Mouse (Mus musculus) hindbrain, embryonic 15.5 days (tissue): ENCODE data around the gene Tmem132e. TPM values are rescaled to one million over a fixed set of nuclear protein-coding genes. Genes with fewer than 3 reads are reported as not detected.
A peak's percentile ranks its signal among the peaks of the same experiment; 100 is the strongest.

Source experiments
- ATAC-seq: fragments of 200-750 bp; cut with Nextera tagmentation; 2 replicates; pipeline ENCODE4 v1.8.0; 2017; ENCODE audit warnings: low read depth, moderate number of reproducible peaks, moderate TSS enrichment; ENCODE audit not compliant: low FRiP score
- H3K27ac ChIP-seq: fragments of 300-500 bp; sonication (generic); replicated peaks from 2 replicates; pipeline ENCODE4 v1.5.1; 2015; ENCODE audit warnings: mild to moderate bottlenecking, inconsistent platforms
- H3K27me3 ChIP-seq: fragments of 300-500 bp; sonication (generic); 2 replicates; pipeline ENCODE4 v1.6.1; 2015; ENCODE audit warnings: control low read depth, inconsistent platforms
- H3K36me3 ChIP-seq: fragments of 300-500 bp; sonication (generic); 2 replicates; pipeline ENCODE4 v1.6.1; 2015; ENCODE audit warnings: control low read depth, inconsistent platforms
- H3K4me1 ChIP-seq: fragments of 300-500 bp; sonication (generic); replicated peaks from 2 replicates; pipeline ENCODE4 v1.6.1; 2015; ENCODE audit warnings: control low read depth, inconsistent platforms
- H3K4me2 ChIP-seq: fragments of 300-500 bp; sonication (generic); 2 replicates; pipeline ENCODE4 v1.6.1; 2015; ENCODE audit warnings: moderate library complexity, mild to moderate bottlenecking, inconsistent platforms
- H3K4me3 ChIP-seq: fragments of 300-500 bp; sonication (generic); 2 replicates; pipeline ENCODE4 v1.5.1; 2015; ENCODE audit warnings: mild to moderate bottlenecking, inconsistent platforms
- H3K9ac ChIP-seq: fragments of 300-500 bp; sonication (generic); 2 replicates; pipeline ENCODE4 v1.6.1; 2015; ENCODE audit warnings: inconsistent platforms
- H3K9me3 ChIP-seq: fragments of 300-500 bp; sonication (generic); 2 replicates; pipeline ENCODE4 v1.6.1; 2016; ENCODE audit warnings: control low read depth, inconsistent platforms
- WGBS: fragments of 180-500 bp; shearing (Covaris S2); methylation state at CpG from one replicate; pipeline ENCODE4 v1.1.7; 2015; 5-methylcytosine and 5-hydroxymethylcytosine counted together
- polyA plus RNA-seq: library from polyadenylated mRNA; unstranded; fragments of >200 nt; fragmentation: Nextera tagmentation; extraction: Ambion mirVana; gene quantifications from 2 replicates; pipeline ENCODE4 v1.2.1, GENCODE M21; 2015

Tmem132e gene
- polyA plus RNA-seq, 1 experiment from 2014 or later = 4.2 TPM

DNA sequence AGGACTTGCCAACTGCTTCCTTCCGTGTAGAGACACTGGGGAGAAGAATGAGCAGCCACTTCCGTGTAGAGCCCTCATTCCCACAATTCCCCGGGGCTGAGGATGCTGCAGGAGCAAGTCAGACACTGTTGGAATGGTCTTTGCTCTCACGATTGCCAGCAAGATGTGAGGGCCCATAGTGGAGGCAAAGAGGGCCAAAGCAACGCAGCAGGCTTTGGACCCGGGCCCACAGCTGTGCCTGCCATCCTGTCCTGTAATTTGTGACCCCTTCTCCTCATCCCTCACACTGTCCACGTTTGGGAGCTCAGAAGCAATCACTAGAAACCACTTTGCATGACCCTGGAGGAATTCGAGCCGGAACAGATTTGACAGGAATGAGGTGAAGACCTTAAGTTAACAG, 59.8 kb downstream of the Tmem132e start:
- Histone ChIP-seq H3K4me2 (no peak overlapping the region), H3K4me1 (peaks cover 25% of the 10 kb centered on the region), H3K36me3 (no peaks in the 10 kb centered on the region), H3K27ac (no peak overlapping the region), H3K27me3 (no peaks in the 10 kb centered on the region), H3K9me3 (no peaks in the 10 kb centered on the region), H3K9ac (no peak overlapping the region), H3K4me3 (no peak overlapping the region)
- ATAC-seq = no peak
- WGBS = 68% methylated on average over 9 of the region's 9 CpGs

DNA sequence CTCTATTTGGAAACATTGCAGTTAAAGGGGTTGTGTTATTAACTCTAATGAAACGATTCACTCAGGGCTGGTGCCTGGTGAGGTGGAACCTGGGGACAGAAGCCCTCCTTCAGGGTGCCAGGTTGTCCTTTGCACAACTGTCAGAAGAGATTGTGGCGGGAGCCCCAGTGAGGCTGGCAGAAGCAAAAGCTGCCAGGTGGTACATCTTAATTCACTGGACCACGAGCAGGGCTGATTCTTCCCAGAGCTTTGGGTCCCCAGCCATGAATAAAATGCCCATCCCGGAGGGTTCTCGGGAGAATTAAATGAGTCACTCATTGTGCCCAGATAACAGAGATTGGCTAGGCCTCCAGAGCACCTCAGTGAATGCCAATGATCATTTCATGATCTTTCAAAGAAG, 63.8 kb downstream of the Tmem132e start:
- H3K9ac ChIP-seq = no peak overlapping the region
- peaks cover 25% of the 10 kb centered on the region for H3K4me1 ChIP-seq
- H3K4me3 ChIP-seq = no peak overlapping the region
- H3K4me2 ChIP-seq = no peak overlapping the region
- 0 out of 2 replicates have a peak overlapping the region, but pooled peaks have one; percentile 46 for H3K27ac ChIP-seq
- no peaks in the 10 kb centered on the region for H3K27me3 ChIP-seq
- no peaks in the 10 kb centered on the region for H3K36me3 ChIP-seq
- no peaks in the 10 kb centered on the region for H3K9me3 ChIP-seq
- no peak for ATAC-seq
- 26% methylated on average over 5 of the region's 5 CpGs for WGBS

DNA sequence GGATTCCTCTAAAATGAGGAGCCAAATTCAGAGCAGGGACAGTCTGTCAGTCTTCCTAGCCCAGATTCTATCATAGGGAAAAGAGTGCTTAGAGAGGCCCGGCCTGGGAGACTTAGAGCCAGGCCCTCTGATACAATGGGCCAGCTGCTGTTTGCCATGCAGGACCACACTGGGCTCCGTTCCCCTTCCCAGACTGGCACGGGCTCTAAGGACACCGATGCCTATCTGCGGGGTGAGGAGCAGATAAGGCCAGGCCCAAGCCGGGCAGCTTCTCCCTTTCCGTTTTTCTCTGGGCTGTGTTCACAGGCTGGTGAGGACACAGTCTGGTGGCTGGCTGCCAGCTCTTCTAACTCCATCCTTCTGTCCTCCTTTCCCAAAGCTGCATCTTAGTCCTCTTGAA, 64.5 kb downstream of the Tmem132e start:
- H3K4me2 ChIP-seq = no peak overlapping the region
- no peak overlapping the region; the same call in 1 of the 2 replicates for H3K27ac ChIP-seq
- H3K9ac ChIP-seq = no peak overlapping the region
- peaks cover 25% of the 10 kb centered on the region for H3K4me1 ChIP-seq
- H3K9me3 ChIP-seq = no peaks in the 10 kb centered on the region
- peak; percentile 31; the same call in 1 of the 2 replicates for ATAC-seq
- H3K4me3 ChIP-seq = no peak overlapping the region
- H3K36me3 ChIP-seq = no peaks in the 10 kb centered on the region
- no peaks in the 10 kb centered on the region for H3K27me3 ChIP-seq
- WGBS = 59% methylated on average over 7 of the region's 7 CpGs

DNA sequence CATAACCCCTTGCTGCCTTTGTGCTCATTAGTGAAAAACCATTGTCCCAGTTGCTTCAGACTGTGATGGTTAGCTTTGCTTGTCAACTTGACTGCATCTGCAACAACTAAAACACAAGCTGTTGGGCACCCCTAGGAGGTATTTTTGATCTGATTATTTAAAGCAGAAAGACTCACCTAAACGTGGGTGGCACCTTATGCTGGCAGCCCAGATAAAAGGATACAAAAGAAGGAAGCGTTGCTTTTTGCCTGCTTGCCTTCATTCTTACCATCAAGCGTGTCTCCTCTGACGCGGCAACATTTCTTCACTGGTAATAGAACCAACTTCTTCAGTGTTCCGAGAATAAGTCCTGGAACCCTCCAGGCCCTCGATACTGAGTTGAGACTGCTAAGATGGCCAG, 72.6 kb downstream of the Tmem132e start:
- no peak overlapping the region for H3K4me3 ChIP-seq
- H3K9me3 ChIP-seq = no peaks in the 10 kb centered on the region
- H3K27me3 ChIP-seq = no peaks in the 10 kb centered on the region
- WGBS = 78% methylated on average over 7 of the region's 7 CpGs
- ATAC-seq = no peak
- H3K27ac ChIP-seq = no peak overlapping the region
- H3K4me2 ChIP-seq = no peak overlapping the region
- no peaks in the 10 kb centered on the region for H3K36me3 ChIP-seq
- H3K4me1 ChIP-seq = peaks cover 17% of the 10 kb centered on the region
- no peak overlapping the region for H3K9ac ChIP-seq

DNA sequence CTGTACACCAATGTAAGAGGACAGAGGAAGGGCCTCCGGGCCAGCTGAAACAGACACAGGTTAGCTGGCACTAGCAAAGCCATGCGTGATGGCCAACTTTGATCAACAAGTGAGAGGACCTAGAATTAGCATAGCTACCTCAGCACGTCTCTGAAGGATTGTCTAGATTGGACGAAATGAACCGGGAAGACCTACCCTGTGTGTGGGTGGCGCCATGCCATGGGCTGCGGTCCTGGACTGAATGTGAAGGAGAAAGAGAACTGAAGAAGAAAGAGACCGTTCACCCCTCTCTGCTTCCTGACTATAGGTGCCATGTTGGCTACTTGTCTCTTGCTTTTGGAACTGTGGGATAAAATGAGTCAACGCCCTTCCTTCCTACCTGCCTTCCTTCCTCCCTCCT, 76.8 kb downstream of the Tmem132e start:
- 0 out of 2 replicates have a peak, but pooled peaks cover 2% of the 10 kb centered on the region for H3K27me3 ChIP-seq
- no peak overlapping the region for H3K4me3 ChIP-seq
- no peak for ATAC-seq
- H3K4me2 ChIP-seq = no peak overlapping the region
- no peak overlapping the region for H3K27ac ChIP-seq
- H3K36me3 ChIP-seq = no peaks in the 10 kb centered on the region
- H3K9ac ChIP-seq = no peak overlapping the region
- H3K4me1 ChIP-seq = peaks cover 20% of the 10 kb centered on the region
- 93% methylated on average over 9 of the region's 9 CpGs for WGBS
- H3K9me3 ChIP-seq = no peaks in the 10 kb centered on the region

DNA sequence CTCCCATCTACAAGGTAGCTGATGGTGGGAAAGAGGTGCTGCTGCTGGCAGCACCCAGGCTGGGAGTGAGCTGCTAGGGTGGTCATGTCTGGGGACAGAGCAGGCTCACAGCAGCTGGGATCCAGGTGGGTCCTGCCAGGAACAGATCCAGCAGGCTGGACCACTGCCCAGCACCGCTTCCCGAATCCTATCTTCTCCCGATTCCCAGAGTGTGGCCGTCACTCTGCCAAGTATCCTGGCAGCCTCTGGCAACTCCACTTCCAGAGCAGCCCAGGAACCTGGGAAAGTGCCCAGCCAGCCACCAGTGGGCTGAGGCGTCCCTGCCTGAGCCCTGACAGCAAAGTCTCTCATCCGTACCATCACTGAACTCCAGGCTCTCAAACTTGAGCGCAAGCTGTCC, 78.5 kb downstream of the Tmem132e start:
- H3K4me1 ChIP-seq = peaks cover 6% of the 10 kb centered on the region
- ATAC-seq = peak; percentile 84

DNA sequence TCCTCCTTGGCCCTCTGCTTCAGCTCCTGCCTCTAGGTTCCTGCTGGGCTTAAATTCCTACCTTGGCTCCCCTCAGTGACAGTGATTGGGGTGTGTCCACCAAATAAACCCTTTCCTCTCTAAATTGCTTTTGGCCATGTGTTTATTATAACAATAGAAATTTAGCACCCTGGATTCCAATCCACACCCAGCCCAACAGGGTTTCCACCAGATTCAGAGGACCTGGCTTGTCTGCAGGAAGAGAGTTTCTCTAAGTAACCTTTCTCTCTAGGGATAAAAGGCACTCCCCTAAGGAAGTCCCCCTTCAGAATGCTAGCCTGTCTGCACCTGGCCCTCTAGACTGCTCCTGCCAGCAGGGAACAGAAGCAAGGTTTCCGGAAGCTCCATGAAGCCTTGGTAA, 82.4 kb downstream of the Tmem132e start:
- no peak for ATAC-seq
- Histone ChIP-seq H3K9me3 (no peaks in the 10 kb centered on the region), H3K9ac (no peak overlapping the region), H3K27me3 (0 out of 2 replicates have a peak, but pooled peaks cover 2% of the 10 kb centered on the region), H3K27ac (no peak overlapping the region), H3K36me3 (no peaks in the 10 kb centered on the region), H3K4me3 (no peak overlapping the region), H3K4me1 (peaks cover 25% of the 10 kb centered on the region), H3K4me2 (no peak overlapping the region)
- 89% methylated on average over 1 of the region's 1 CpGs for WGBS

More for the DNA sequence above, 78.5 kb downstream of the Tmem132e start:
- 47% methylated on average over 7 of the region's 7 CpGs for WGBS
- Histone ChIP-seq H3K27ac (no peak overlapping the region; the same call in 1 of the 2 replicates), H3K9ac (no peak overlapping the region), H3K36me3 (no peaks in the 10 kb centered on the region), H3K4me2 (no peak overlapping the region), H3K4me3 (no peak overlapping the region), H3K9me3 (no peaks in the 10 kb centered on the region), H3K27me3 (0 out of 2 replicates have a peak, but pooled peaks cover 2% of the 10 kb centered on the region)

DNA sequence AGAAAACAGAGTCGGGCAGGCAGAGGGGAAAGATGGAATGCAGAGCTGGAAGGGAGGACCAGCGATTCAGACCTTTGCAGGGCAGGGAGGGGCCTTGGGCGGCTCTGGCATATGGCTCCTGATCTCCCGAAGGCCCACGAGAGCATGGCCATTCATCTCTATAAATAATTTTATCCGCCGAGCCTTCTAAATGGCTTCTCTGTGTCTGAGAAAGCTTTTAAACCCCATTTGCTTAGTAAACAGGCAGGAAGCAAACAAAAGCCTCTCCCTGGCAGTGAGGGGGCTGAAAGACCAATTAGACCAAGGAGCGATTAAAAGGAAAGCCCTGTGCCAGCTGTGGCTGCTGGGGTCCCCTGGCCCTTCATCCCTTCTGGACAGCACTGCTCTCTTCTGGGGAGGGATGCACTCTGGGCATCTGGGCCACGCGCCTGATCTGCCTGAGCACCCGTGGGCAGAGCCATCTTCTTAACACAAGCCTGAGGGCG, 84.5 kb downstream of the Tmem132e start:
- Histone ChIP-seq H3K27ac (peak overlapping the region; percentile 32), H3K4me1 (peaks cover 21% of the 10 kb centered on the region), H3K4me3 (no peak overlapping the region), H3K4me2 (no peak overlapping the region), H3K9ac (no peak overlapping the region), H3K36me3 (no peaks in the 10 kb centered on the region), H3K27me3 (0 out of 2 replicates have a peak, but pooled peaks cover 2% of the 10 kb centered on the region), H3K9me3 (no peaks in the 10 kb centered on the region)
- 0 out of 2 replicates have a peak, but pooled peaks have one; percentile 59 for ATAC-seq
- 15% methylated on average over 12 of the region's 12 CpGs for WGBS

DNA sequence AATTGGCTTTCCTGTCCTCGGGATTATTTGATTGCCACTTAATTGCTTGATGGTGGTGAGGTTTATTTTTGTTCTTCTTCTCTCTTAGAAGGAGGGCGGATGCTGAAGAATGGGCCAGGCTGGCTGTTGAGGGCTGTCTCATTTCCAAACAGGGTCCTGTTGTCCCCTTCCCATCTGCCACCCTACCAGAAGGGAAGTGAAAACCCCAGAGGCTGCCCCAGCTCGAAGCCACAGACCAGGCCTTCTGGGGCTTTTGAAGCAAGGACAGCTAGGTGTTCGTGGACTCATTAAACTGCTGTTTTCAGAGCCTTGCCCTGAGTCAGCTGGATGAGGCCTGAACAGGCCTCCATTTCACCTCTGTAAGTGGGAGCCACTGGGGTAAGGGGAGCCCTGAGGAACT, 87.4 kb downstream of the Tmem132e start:
- Histone ChIP-seq H3K9ac (no peak overlapping the region), H3K4me2 (no peak overlapping the region), H3K27me3 (no peaks in the 10 kb centered on the region), H3K4me1 (peaks cover 36% of the 10 kb centered on the region), H3K36me3 (no peaks in the 10 kb centered on the region), H3K27ac (no peak overlapping the region), H3K4me3 (no peak overlapping the region), H3K9me3 (no peaks in the 10 kb centered on the region)
- WGBS = 71% methylated on average over 4 of the region's 4 CpGs
- ATAC-seq = no peak

DNA sequence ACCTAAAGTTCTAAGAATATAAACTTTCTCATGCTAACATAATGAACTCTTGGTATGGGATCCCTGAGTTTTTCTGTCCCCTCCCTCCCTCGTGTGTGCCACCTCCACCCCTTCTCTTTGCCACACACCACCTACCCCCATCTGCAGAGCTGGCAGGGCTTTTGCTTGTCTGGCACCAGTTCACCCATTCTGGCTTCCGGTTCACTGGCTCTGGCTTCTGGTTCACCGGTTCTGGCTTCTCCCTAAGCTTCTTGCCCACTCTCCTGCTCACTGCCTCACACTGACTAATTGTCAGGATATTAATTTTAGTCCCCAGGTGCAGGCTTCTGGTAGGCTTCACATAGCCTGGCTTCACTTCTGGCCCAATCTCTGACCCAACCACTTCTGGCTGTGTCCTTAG, 88.7 kb downstream of the Tmem132e start:
- ATAC-seq = no peak
- Histone ChIP-seq H3K4me2 (no peak overlapping the region), H3K4me1 (peaks cover 38% of the 10 kb centered on the region), H3K4me3 (no peak overlapping the region), H3K36me3 (no peaks in the 10 kb centered on the region), H3K9ac (no peak overlapping the region), H3K27ac (no peak overlapping the region), H3K9me3 (no peaks in the 10 kb centered on the region), H3K27me3 (no peaks in the 10 kb centered on the region)
- whole genome bisulfite sequencing = 53% methylated on average over 3 of the region's 3 CpGs

DNA sequence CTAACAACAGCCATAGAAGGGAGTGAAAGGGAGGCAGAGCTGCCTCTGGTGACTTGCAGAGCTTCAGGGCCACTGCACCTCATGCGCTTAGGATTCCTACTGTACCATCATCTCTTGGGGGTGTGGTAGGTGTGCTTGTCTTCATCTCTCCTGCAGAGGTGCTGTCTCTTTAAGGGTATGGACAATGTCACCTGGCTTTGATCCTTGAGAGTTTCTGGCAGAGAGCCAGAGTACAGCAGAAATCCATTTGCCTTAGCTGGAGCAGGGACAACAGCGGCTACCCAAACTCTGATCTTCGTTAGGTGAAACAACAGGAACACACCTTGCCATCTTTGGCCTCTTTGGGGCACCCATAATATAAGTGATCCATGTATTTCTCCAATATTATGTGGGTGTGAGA, 92.2 kb downstream of the Tmem132e start:
- Histone ChIP-seq H3K27me3 (no peaks in the 10 kb centered on the region), H3K27ac (no peak overlapping the region), H3K4me2 (no peak overlapping the region), H3K9ac (no peak overlapping the region), H3K9me3 (no peaks in the 10 kb centered on the region), H3K36me3 (no peaks in the 10 kb centered on the region), H3K4me3 (no peak overlapping the region), H3K4me1 (peaks cover 19% of the 10 kb centered on the region; the same call in 1 of the 2 replicates)
- no peak for ATAC-seq
- WGBS = 78% methylated on average over 3 of the region's 3 CpGs

DNA sequence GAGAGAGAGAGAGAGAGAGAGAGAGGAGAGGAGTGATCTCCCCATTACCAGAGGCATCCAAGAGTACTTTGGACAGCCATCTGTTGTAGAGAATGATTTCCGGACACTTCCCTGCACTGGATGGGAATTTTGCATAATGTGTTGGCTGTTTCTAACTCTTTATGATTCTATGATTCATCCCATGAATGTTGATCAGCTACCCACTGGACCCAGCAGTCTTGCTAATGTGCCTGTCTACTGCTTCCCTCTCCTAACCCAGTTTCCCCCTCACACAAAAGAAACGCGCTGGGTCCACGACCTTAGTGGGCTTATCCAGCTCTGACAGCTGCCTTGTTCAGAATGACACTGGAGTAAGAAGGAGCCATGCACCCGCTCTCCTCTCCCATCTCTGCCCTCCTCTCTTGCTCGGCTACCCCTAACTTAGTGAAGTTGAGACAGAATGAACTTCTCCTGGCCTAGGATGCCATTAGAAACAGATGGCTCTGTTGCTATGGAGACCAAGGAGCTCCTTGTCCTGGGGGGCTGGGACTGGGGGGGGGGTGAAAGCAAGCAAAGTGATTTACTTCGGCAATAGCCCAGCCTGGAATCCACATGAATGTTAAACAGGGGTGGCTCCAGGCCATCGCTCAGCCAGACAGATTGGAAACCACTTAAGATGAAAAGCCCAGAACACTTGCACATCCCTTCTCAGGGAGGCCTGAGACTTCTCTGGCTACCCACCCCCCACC, 98.8 kb downstream of the Tmem132e start:
- Histone ChIP-seq H3K9ac (no peak overlapping the region), H3K36me3 (no peaks in the 10 kb centered on the region), H3K27ac (no peak overlapping the region), H3K4me2 (no peak overlapping the region), H3K9me3 (no peaks in the 10 kb centered on the region), H3K27me3 (no peaks in the 10 kb centered on the region), H3K4me1 (peaks cover 11% of the 10 kb centered on the region), H3K4me3 (no peak overlapping the region)
- ATAC-seq = peak; percentile 30; the same call in 1 of the 2 replicates
- 24% methylated on average over 8 of the region's 8 CpGs for WGBS
